Mouse (Mus musculus): ENCODE results near the gene Folh1.
"Not testable (repeated sequence)": the region's sequence is repeated elsewhere in the genome, so short reads cannot be mapped to it uniquely, and the experiment has no call there.

DNA sequence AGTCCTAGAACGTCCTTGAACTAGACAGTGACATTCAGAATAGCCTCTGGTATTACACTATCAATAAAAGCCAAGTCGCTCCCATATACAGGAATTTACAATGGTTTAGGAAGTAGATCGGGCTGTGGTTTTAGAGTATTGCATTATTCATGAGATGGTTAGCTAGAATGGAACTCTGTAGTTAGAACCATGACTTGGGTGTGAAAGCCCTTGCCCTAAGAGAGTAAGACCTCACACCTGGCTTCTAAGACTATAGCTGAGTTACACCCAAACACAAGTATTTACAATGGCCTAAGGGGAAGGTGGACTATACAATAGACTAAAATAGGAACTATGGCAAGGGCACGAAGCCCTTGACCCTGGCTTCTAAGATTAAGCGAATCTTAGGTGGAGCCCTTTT, 39.5 kb upstream of the Folh1 start:
- TF ChIP-seq POLR2A (IDR thresholded peaks at IDR 0.05; ENCODE audit: borderline replicate concordance, insufficient read depth, low read length); CTCF (IDR thresholded peaks at IDR 0.05; ENCODE audit: borderline replicate concordance, insufficient read depth, low read depth, low read length): not testable (repeated sequence)
